Mouse (Mus musculus): ENCODE measurements around the gene Gm45234. TPM values are rescaled to one million over a fixed set of nuclear protein-coding genes. Genes with fewer than 3 reads are reported as not detected.
A peak's percentile ranks its signal among the peaks of the same experiment; 100 is the strongest.
"Not testable (repeated sequence)": the region's sequence is repeated elsewhere in the genome, so short reads cannot be mapped to it uniquely, and the experiment has no call there.

Gene Gm45234
- polyA plus RNA-seq (2015; fragmentation: Nextera tagmentation; extraction: Ambion mirVana) = not detected in 2 replicates

DNA sequence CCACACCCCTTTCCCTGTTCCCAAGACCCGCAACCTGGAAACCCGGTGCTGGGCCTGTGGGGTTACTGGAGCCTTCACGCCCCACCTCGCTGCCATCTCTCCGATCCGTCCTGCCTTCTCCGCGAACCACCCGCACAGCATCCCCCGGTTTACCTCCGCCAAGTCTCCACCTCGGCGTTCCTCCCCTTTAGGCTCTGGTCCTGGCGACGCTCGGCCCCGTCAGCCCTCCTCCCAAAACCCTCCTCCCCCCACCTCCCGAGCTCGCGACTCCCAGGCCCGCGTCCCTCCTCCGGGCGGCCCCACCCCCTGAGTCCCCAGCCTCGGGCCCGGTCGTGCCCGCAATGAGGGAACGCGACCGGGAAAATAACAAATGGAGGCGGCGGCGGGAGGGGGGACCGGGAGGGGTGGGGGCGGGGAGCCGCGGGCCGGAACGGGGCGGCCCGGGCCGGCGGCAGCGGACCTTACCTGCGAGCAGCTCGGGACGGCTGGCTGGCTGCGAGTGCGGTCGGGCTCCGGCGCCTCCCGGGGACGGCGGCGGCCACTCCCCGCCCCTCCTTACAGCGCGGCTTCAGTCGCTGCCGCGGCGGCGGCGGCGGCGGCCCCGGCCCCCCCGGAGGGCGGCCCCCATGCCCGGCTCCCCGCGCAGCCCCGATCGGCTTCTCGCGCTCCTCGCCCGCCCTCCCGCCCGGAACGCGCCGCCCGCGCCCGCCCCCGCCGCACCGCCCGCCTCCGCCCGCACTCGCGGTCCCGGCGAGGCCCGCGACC is at the start of gene Gm45234, which contains the start of gene Atn1:
Gm45234 (minus strand) TSS at position 191 of the 765 bp plus-strand sequence.
Atn1 (minus strand) TSS at position 694 of the 765 bp plus-strand sequence.
- Histone ChIP-seq H3K4me3 (replicated peaks) (peak within 1 kb of the TSS; percentile 78), H3K4me1 (peaks cover 45% of the 10 kb centered on the region), H3K9ac (peak within 1 kb of the TSS; percentile 83), H3K27me3 (no peaks in the 10 kb centered on the region), H3K9me3 (replicated peaks) (no peaks in the 10 kb centered on the region), H3K36me3 (no peaks in the 10 kb centered on the region), H3K4me2 (replicated peaks) (peak within 1 kb of the TSS; percentile 70), H3K27ac (replicated peaks) (peak within 1 kb of the TSS; percentile 98)
- peak; percentile 60 for ATAC-seq (ENCODE audit: insufficient number of reproducible peaks, low FRiP score, low TSS enrichment, low read depth)
- WGBS = 0% methylated on average over 56 of the region's 100 CpGs

DNA sequence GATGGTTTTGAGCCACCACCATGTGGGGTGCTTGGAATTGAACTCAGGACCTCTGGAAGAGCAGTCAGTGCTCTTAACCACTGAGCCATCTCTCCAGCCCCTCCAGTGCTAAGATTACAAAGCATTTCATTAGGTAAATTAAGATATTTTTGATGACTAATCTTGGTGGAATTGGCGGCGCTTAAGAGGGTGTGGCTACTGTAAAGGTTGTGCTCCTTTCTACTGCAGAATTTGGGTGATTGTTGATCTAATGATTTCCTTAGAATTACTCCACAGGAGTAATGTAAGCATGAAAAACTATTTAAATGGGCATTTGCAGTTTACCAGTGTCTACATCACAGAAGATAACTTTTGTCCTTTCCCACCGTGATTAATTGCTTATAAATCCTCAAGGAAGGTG is 48.5 kb upstream of the Gm45234 start:
- no peak overlapping the region for H3K4me2 ChIP-seq (replicated peaks)
- WGBS = 81% methylated on average over 3 of the region's 3 CpGs
- no peaks in the 10 kb centered on the region for H3K9me3 ChIP-seq (replicated peaks)
- no peak overlapping the region for H3K9ac ChIP-seq
- H3K36me3 ChIP-seq = no peaks in the 10 kb centered on the region
- 0 out of 2 replicates have a peak overlapping the region, but pooled peaks have one; percentile 28 for H3K27ac ChIP-seq (replicated peaks)
- H3K27me3 ChIP-seq = no peaks in the 10 kb centered on the region
- no peak for ATAC-seq (ENCODE audit: insufficient number of reproducible peaks, low FRiP score, low TSS enrichment, low read depth)
- H3K4me1 ChIP-seq = peaks cover 23% of the 10 kb centered on the region
- H3K4me3 ChIP-seq (replicated peaks) = no peak overlapping the region

DNA sequence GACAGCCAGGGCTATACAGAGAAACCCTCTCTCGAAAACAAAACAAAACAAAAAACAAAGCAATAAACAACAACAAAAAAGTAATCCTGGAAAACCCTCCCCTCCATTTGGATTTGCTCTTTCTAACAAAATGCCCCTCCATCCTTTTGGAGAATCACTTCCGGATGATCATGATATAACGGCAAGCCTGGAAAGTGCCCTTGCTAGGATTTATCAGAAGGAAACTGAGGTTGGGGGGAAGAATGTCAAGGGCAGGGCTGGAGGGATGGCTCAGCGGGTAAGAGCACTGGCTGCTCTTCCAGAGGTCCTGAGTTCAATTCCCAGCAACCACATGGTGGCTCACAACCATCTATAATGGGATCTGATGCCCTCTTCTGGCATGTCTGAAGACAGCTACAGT is 47.9 kb upstream of the Gm45234 start:
- peaks cover 23% of the 10 kb centered on the region for H3K4me1 ChIP-seq
- not testable (repeated sequence) for H3K27ac ChIP-seq (replicated peaks); H3K36me3 ChIP-seq; H3K27me3 ChIP-seq; H3K9me3 ChIP-seq (replicated peaks); H3K4me2 ChIP-seq (replicated peaks); H3K4me3 ChIP-seq (replicated peaks); ATAC-seq (ENCODE audit: insufficient number of reproducible peaks, low FRiP score, low TSS enrichment, low read depth); H3K9ac ChIP-seq
- WGBS = 96% methylated on average over 4 of the region's 4 CpGs

DNA sequence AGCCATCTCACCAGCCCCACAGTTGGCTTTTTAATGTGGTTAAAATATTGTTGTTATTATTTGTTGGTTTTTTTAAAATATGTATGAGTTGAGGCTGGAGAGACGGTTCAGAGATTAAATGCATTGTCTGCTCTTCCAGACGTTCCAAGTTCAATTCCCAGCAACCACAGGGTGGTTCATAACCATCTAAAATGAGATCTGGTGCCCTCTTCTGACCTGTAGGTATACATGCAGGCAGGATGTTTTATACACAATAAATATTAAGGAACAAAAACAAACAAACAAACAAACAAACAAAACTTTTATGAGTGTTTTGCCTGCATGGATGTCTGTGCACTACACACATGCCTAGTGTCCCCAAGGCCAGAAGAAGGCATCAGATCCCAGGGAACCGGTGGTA is 47.2 kb upstream of the Gm45234 start:
- no peak overlapping the region for H3K4me2 ChIP-seq (replicated peaks)
- no peak overlapping the region for H3K4me3 ChIP-seq (replicated peaks)
- ATAC-seq (ENCODE audit: insufficient number of reproducible peaks, low FRiP score, low TSS enrichment, low read depth) = no peak
- 78% methylated on average over 3 of the region's 3 CpGs for WGBS
- H3K27me3 ChIP-seq = no peaks in the 10 kb centered on the region
- H3K9ac ChIP-seq = no peak overlapping the region
- peaks cover 20% of the 10 kb centered on the region for H3K4me1 ChIP-seq
- no peaks in the 10 kb centered on the region for H3K36me3 ChIP-seq
- H3K9me3 ChIP-seq (replicated peaks) = no peaks in the 10 kb centered on the region
- H3K27ac ChIP-seq (replicated peaks) = no peak overlapping the region

DNA sequence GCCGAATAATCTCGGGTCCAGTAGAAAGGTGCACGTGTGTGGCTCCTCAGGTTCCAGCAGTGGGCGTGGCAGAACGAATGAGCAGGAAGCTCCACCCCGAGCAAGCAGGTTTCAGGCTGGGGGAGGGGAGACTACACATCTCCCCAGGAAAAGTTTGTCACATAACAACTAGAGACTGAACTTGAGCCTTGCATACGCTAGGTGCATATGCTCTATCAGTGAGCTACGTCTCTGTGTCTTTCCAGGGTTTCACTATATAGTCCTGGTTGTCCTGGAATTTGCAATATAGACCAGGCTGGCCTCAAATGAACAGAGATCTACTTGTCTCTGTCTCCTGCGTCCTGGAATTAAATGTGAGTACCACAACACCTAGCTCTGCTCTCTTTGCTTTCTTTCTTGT is 46.6 kb upstream of the Gm45234 start:
- not testable (repeated sequence) for H3K36me3 ChIP-seq; H3K9me3 ChIP-seq (replicated peaks); ATAC-seq (ENCODE audit: insufficient number of reproducible peaks, low FRiP score, low TSS enrichment, low read depth); H3K27ac ChIP-seq (replicated peaks); H3K9ac ChIP-seq; H3K27me3 ChIP-seq
- Histone ChIP-seq H3K4me2 (replicated peaks) (peak overlapping the region; percentile 39), H3K4me3 (replicated peaks) (peak overlapping the region; percentile 17; the same call in 1 of the 2 replicates), H3K4me1 (peaks cover 18% of the 10 kb centered on the region)
- 9% methylated on average over 6 of the region's 9 CpGs for WGBS

DNA sequence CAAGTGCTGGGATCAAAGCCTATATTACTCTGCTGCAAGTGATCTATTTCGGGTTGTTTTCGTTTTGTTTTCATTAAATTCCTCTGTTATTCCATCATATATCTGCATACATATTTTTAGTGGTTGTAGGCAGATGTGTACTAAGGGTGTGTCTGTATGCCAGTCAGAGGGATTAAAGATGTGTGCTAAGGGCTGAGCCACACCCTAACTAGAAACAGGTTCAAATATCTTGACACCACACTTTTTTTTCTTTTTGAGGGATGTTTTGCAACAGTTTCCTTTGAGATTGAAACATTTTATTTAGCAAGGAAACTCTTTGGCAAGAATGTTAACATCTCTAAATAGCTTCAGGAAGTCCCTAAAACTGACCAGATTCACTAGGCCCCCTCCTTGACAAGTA is 40.4 kb upstream of the Gm45234 start:
- peak overlapping the region; percentile 59; the same call in 1 of the 2 replicates for H3K27ac ChIP-seq (replicated peaks)
- no peak overlapping the region for H3K9ac ChIP-seq
- no peaks in the 10 kb centered on the region for H3K36me3 ChIP-seq
- H3K27me3 ChIP-seq = no peaks in the 10 kb centered on the region
- H3K4me1 ChIP-seq = no peaks in the 10 kb centered on the region
- H3K4me3 ChIP-seq (replicated peaks) = no peak overlapping the region
- 43% methylated on average over 2 of the region's 2 CpGs for WGBS
- no peak for ATAC-seq (ENCODE audit: insufficient number of reproducible peaks, low FRiP score, low TSS enrichment, low read depth)
- no peak overlapping the region for H3K4me2 ChIP-seq (replicated peaks)
- no peaks in the 10 kb centered on the region for H3K9me3 ChIP-seq (replicated peaks)

DNA sequence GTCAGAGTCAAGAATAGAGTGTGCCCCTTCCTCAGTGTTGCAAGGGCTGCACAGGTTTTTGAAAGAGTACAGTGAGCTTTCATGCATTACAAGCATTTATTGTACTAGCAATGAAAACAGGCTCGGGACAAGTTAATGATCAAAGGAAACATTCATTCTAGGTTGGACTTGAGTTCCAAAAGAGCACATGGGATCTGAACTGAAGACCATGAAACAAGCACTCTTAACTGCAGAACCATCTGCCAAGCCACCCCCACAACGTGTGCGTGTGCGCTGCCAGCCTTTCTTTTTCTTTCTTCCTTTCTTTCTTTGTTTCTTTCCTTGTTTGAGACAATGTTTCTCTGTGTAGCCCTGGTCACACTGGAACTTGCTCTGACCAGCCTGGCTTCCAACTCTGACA is 40.0 kb upstream of the Gm45234 start:
- Histone ChIP-seq H3K9me3 (replicated peaks) (no peaks in the 10 kb centered on the region), H3K9ac (no peak overlapping the region), H3K27me3 (no peaks in the 10 kb centered on the region), H3K4me3 (replicated peaks) (no peak overlapping the region), H3K27ac (replicated peaks) (0 out of 2 replicates have a peak overlapping the region, but pooled peaks have one; percentile 59), H3K4me1 (no peaks in the 10 kb centered on the region), H3K4me2 (replicated peaks) (no peak overlapping the region), H3K36me3 (no peaks in the 10 kb centered on the region)
- 58% methylated on average over 4 of the region's 4 CpGs for whole genome bisulfite sequencing
- ATAC-seq (ENCODE audit: insufficient number of reproducible peaks, low FRiP score, low TSS enrichment, low read depth) = no peak

DNA sequence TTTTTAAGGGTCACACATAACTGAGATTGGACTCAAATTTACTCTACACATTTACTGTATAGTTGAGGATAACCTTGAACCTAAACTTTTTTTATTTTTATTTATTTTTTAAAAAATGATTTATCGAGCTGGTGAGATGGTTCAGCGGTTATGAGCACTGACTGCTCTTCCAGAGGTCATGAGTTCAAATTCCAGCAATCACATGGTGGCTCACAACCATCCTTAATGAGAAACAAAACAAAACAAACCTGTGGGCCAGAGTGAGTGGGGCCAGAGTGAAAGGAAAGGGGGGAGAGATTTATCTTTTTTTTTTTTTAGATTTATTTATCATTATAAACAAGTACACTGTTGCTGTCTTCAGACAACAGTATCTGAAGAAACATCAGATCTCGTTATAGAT is 36.1 kb upstream of the Gm45234 start:
- H3K36me3 ChIP-seq = no peaks in the 10 kb centered on the region
- no peak for ATAC-seq (ENCODE audit: insufficient number of reproducible peaks, low FRiP score, low TSS enrichment, low read depth)
- no peak overlapping the region for H3K27ac ChIP-seq (replicated peaks)
- H3K27me3 ChIP-seq = no peaks in the 10 kb centered on the region
- no peak overlapping the region for H3K9ac ChIP-seq
- no peak overlapping the region for H3K4me3 ChIP-seq (replicated peaks)
- WGBS = 87% methylated on average over 3 of the region's 3 CpGs
- no peaks in the 10 kb centered on the region for H3K4me1 ChIP-seq
- no peaks in the 10 kb centered on the region for H3K9me3 ChIP-seq (replicated peaks)
- H3K4me2 ChIP-seq (replicated peaks) = no peak overlapping the region

DNA sequence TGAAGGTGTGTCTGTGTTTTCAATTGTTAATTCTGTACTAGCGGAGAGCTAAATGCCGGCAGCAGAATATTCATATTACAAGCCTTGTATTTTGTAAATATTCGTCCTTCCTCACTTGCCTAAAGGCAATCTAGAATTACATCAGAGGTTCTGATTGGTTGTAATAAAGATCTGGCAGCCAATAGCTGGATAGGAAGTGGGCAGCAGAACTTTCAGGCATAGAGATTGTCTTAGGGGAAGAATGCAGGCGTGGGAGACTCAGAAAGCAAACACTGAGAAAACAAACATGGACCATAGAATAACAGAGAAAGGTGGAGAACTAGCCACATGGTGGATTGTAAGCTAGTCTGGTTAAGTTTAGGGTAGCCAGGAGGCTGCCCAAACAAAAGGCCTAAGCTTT is 34.3 kb upstream of the Gm45234 start:
- Histone ChIP-seq H3K4me3 (replicated peaks) (no peak overlapping the region), H3K4me1 (no peaks in the 10 kb centered on the region), H3K9ac (no peak overlapping the region), H3K27ac (replicated peaks) (peak overlapping the region; percentile 13; the same call in 1 of the 2 replicates), H3K36me3 (no peaks in the 10 kb centered on the region), H3K27me3 (no peaks in the 10 kb centered on the region), H3K4me2 (replicated peaks) (no peak overlapping the region), H3K9me3 (replicated peaks) (no peaks in the 10 kb centered on the region)
- 18% methylated on average over 4 of the region's 4 CpGs for WGBS
- no peak for ATAC-seq (ENCODE audit: insufficient number of reproducible peaks, low FRiP score, low TSS enrichment, low read depth)

DNA sequence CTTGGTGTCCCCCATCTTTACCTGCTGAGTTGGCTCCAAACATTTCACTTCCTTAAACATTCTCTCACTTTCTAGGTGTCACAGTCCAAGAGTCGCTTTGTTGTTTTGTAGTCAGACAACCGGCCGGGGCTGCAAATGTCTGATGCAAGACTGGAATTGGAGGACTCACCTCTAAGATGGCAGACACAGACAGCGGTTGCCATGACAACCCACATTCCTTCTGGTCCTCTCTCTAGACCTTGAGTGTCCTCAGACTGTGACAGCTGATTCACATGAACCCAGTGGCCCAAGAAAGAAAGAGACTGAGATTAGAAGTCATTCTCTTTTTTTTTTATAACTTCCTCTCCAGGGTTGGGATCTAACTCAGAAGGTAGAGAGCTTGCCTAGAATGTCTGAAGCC is 33.7 kb upstream of the Gm45234 start:
- H3K36me3 ChIP-seq = no peaks in the 10 kb centered on the region
- H3K9me3 ChIP-seq (replicated peaks) = no peaks in the 10 kb centered on the region
- no peak for ATAC-seq (ENCODE audit: insufficient number of reproducible peaks, low FRiP score, low TSS enrichment, low read depth)
- H3K27me3 ChIP-seq = no peaks in the 10 kb centered on the region
- WGBS = 85% methylated on average over 4 of the region's 4 CpGs
- H3K27ac ChIP-seq (replicated peaks) = no peak overlapping the region
- H3K4me1 ChIP-seq = no peaks in the 10 kb centered on the region
- H3K4me3 ChIP-seq (replicated peaks) = no peak overlapping the region
- no peak overlapping the region for H3K9ac ChIP-seq
- no peak overlapping the region for H3K4me2 ChIP-seq (replicated peaks)

DNA sequence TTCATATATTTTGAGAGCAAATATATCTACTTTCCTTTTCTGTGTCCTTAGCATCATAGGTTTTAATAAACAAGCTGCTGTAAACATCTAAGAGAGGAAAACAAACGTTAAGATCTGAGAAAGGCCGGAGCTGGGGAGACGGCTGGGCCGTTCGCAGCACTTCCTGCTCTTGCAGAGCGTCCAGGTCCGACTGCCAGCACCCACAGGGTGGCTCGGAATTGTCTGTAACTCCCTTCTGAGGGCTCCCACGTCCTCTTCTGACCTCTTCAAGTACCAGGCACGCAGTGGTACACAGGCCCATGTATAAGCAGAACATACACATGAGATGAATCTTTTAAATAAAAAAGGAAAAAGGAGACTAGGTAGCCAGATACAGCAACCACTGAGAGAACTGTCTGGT is 31.9 kb upstream of the Gm45234 start:
- Histone ChIP-seq H3K9ac (no peak overlapping the region), H3K36me3 (no peaks in the 10 kb centered on the region), H3K27me3 (no peaks in the 10 kb centered on the region), H3K4me2 (replicated peaks) (no peak overlapping the region), H3K4me3 (replicated peaks) (no peak overlapping the region), H3K9me3 (replicated peaks) (no peaks in the 10 kb centered on the region), H3K27ac (replicated peaks) (no peak overlapping the region), H3K4me1 (peaks cover under 1% of the 10 kb centered on the region; the same call in 1 of the 2 replicates)
- 81% methylated on average over 10 of the region's 10 CpGs for WGBS
- ATAC-seq (ENCODE audit: insufficient number of reproducible peaks, low FRiP score, low TSS enrichment, low read depth) = no peak

Measured in embryonic facial prominence, embryonic 15.5 days (tissue).